Mouse (Mus musculus) embryonic facial prominence, embryonic 15.5 days (tissue): ENCODE results near the gene Anks3. TPM values are rescaled to one million over a fixed set of nuclear protein-coding genes. Genes with fewer than 3 reads are reported as not detected.
A peak's percentile ranks its signal among the peaks of the same experiment; 100 is the strongest.

ENCODE experiments used
- ATAC-seq: fragments of 200-750 bp; cut with Nextera tagmentation; 2 replicates; pipeline ENCODE4 v1.8.0; 2017; ENCODE audit warnings: low read depth, moderate TSS enrichment; ENCODE audit not compliant: insufficient number of reproducible peaks, low FRiP score, low TSS enrichment
- H3K27ac ChIP-seq: fragments of 300-500 bp; sonication (generic); replicated peaks from 2 replicates; pipeline ENCODE4 v1.5.1; 2015; ENCODE audit warnings: mild to moderate bottlenecking, inconsistent platforms
- H3K27me3 ChIP-seq: fragments of 300-500 bp; sonication (generic); 2 replicates; pipeline ENCODE4 v1.6.1; 2015; ENCODE audit warnings: inconsistent platforms
- H3K36me3 ChIP-seq: fragments of 300-500 bp; sonication (generic); 2 replicates; pipeline ENCODE4 v1.6.1; 2015; ENCODE audit warnings: mild to moderate bottlenecking, inconsistent platforms
- H3K4me1 ChIP-seq: fragments of 300-500 bp; sonication (generic); 2 replicates; pipeline ENCODE4 v1.6.1; 2015; ENCODE audit warnings: inconsistent platforms
- H3K4me2 ChIP-seq: fragments of 300-500 bp; sonication (generic); replicated peaks from 2 replicates; pipeline ENCODE4 v1.6.1; 2015; ENCODE audit warnings: mild to moderate bottlenecking, inconsistent platforms
- H3K4me3 ChIP-seq: fragments of 300-500 bp; sonication (generic); replicated peaks from 2 replicates; pipeline ENCODE4 v1.5.1; 2015; ENCODE audit warnings: mild to moderate bottlenecking, inconsistent platforms
- H3K9ac ChIP-seq: fragments of 300-500 bp; sonication (generic); 2 replicates; pipeline ENCODE4 v1.6.1; 2015; ENCODE audit warnings: inconsistent platforms
- H3K9me3 ChIP-seq: fragments of 300-500 bp; sonication (generic); replicated peaks from 2 replicates; pipeline ENCODE4 v1.6.1; 2016; ENCODE audit warnings: inconsistent platforms
- WGBS: fragments of 180-500 bp; shearing (Covaris S2); methylation state at CpG from one replicate; pipeline ENCODE4 v1.1.7; 2015; 5-methylcytosine and 5-hydroxymethylcytosine counted together
- polyA plus RNA-seq: library from polyadenylated mRNA; unstranded; fragments of >200 nt; fragmentation: Nextera tagmentation; extraction: Ambion mirVana; gene quantifications from 2 replicates; pipeline ENCODE4 v1.2.1, GENCODE M21; 2015

Gene Anks3
- polyA plus RNA-seq, 1 experiment from 2014 or later, result 72.8 TPM

GRCm38 (mm10) chr16:4965392-4966129 lies 1.6 kb upstream of the Anks3 start:
- WGBS, result 86% methylated on average over 8 of the region's 8 CpGs
- Histone ChIP-seq H3K9me3 (no peaks in the 10 kb centered on the region), H3K9ac (no peak overlapping the region), H3K27ac (no peak overlapping the region), H3K36me3 (no peaks in the 10 kb centered on the region), H3K4me2 (0 out of 2 replicates have a peak overlapping the region, but pooled peaks have one; percentile 71), H3K27me3 (no peaks in the 10 kb centered on the region), H3K4me3 (peak overlapping the region; percentile 85; the same call in 1 of the 2 replicates), H3K4me1 (peaks cover 22% of the 10 kb centered on the region)
- no peak for ATAC-seq

DNA sequence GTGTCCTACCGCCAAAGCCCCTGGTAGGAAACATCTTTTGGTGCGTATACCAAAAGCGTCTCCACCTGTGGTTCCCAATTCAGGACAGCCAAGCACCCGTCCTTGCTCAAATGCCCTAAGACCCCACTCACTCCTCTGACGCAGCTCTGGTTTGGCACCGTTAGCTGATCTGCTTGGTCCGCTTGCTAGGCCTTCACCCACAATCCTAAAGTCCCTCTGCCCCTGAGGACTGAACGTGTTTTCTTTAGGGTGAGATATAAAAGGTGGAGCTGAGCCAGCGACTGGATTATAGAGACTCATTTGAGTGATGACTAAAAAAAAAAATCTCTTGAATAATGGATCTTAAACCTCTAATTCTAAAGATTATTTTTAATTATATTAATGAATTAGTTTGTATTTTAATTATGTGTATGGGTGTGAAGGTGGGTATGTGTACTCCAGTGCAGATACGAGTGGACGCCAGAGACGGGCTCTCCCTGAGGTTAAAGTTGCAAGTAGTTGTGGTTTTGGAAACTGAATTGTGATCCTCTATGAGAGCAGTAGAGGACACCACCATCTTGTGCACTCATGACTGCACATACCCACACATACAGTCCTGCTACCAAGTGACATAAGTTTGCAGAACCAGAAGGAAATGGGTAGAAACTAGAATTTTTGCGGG lies 856 bp upstream of the Anks3 start:
- no peaks in the 10 kb centered on the region for H3K9me3 ChIP-seq
- WGBS, result 20% methylated on average over 13 of the region's 13 CpGs
- H3K4me2 ChIP-seq, result peak overlapping the region; percentile 71
- H3K4me3 ChIP-seq, result peak overlapping the region; percentile 85
- peaks cover 23% of the 10 kb centered on the region for H3K4me1 ChIP-seq
- no peaks in the 10 kb centered on the region for H3K27me3 ChIP-seq
- H3K9ac ChIP-seq, result peak overlapping the region; percentile 49
- peak overlapping the region; percentile 68 for H3K27ac ChIP-seq
- no peaks in the 10 kb centered on the region for H3K36me3 ChIP-seq
- no peak for ATAC-seq

GRCm38 (mm10) chr16:4963346-4963745 lies 659 bp downstream of the Anks3 start:
- Histone ChIP-seq H3K9ac (peak overlapping the region; percentile 90), H3K4me3 (peak overlapping the region; percentile 85), H3K27me3 (no peaks in the 10 kb centered on the region), H3K4me2 (peak overlapping the region; percentile 71), H3K9me3 (no peaks in the 10 kb centered on the region), H3K27ac (no peak overlapping the region), H3K4me1 (peaks cover 24% of the 10 kb centered on the region), H3K36me3 (peaks cover 8% of the 10 kb centered on the region; the same call in 1 of the 2 replicates)
- no peak for ATAC-seq
- 37% methylated on average over 9 of the region's 9 CpGs for WGBS

- Histone ChIP-seq H3K36me3 (peaks cover 31% of the 10 kb centered on the region), H3K9me3 (no peaks in the 10 kb centered on the region), H3K4me2 (no peak overlapping the region), H3K4me3 (no peak overlapping the region), H3K4me1 (peaks cover 22% of the 10 kb centered on the region), H3K27ac (no peak overlapping the region), H3K27me3 (no peaks in the 10 kb centered on the region), H3K9ac (no peak overlapping the region)
- ATAC-seq, result no peak
- WGBS, result 86% methylated on average over 8 of the region's 8 CpGs
Measured at GRCm38 (mm10) chr16:4960260-4960659, 3.7 kb downstream of the Anks3 start.

- 91% methylated on average over 3 of the region's 3 CpGs for WGBS
- Histone ChIP-seq H3K9ac (no peak overlapping the region), H3K4me2 (no peak overlapping the region), H3K4me3 (no peak overlapping the region), H3K36me3 (peaks cover 59% of the 10 kb centered on the region), H3K27me3 (no peaks in the 10 kb centered on the region), H3K4me1 (peaks cover 7% of the 10 kb centered on the region), H3K9me3 (no peaks in the 10 kb centered on the region), H3K27ac (no peak overlapping the region)
- no peak for ATAC-seq
Measured at GRCm38 (mm10) chr16:4957446-4957845, 6.6 kb downstream of the Anks3 start.

GRCm38 (mm10) chr16:4956609-4957008 lies 7.4 kb downstream of the Anks3 start:
- 87% methylated on average over 3 of the region's 3 CpGs for WGBS

GRCm38 (mm10) chr16:4947378-4947777 lies 16.6 kb downstream of the Anks3 start:
- Histone ChIP-seq H3K9me3 (no peaks in the 10 kb centered on the region), H3K4me2 (no peak overlapping the region), H3K4me1 (no peaks in the 10 kb centered on the region), H3K27me3 (no peaks in the 10 kb centered on the region), H3K4me3 (no peak overlapping the region), H3K36me3 (peaks cover 85% of the 10 kb centered on the region), H3K27ac (no peak overlapping the region), H3K9ac (no peak overlapping the region)
- no peak for ATAC-seq
- WGBS, result 92% methylated on average over 4 of the region's 4 CpGs

More at GRCm38 (mm10) chr16:4956609-4957008, 7.4 kb downstream of the Anks3 start:
- peaks cover 67% of the 10 kb centered on the region for H3K36me3 ChIP-seq
- no peak overlapping the region for H3K9ac ChIP-seq
- H3K27ac ChIP-seq, result no peak overlapping the region
- H3K9me3 ChIP-seq, result no peaks in the 10 kb centered on the region
- no peak overlapping the region for H3K4me2 ChIP-seq
- no peaks in the 10 kb centered on the region for H3K27me3 ChIP-seq
- no peak for ATAC-seq
- no peak overlapping the region for H3K4me3 ChIP-seq
- 0 out of 2 replicates have a peak, but pooled peaks cover 2% of the 10 kb centered on the region for H3K4me1 ChIP-seq

GRCm38 (mm10) chr16:4946155-4946554 lies 17.9 kb downstream of the Anks3 start:
- no peak overlapping the region for H3K27ac ChIP-seq
- WGBS, result 88% methylated on average over 3 of the region's 3 CpGs
- H3K9me3 ChIP-seq, result no peaks in the 10 kb centered on the region
- no peaks in the 10 kb centered on the region for H3K4me1 ChIP-seq
- ATAC-seq, result no peak
- no peaks in the 10 kb centered on the region for H3K27me3 ChIP-seq
- H3K4me2 ChIP-seq, result no peak overlapping the region
- H3K9ac ChIP-seq, result no peak overlapping the region
- H3K36me3 ChIP-seq, result peaks cover 87% of the 10 kb centered on the region
- no peak overlapping the region for H3K4me3 ChIP-seq

GRCm38 (mm10) chr16:4945415-4945814 lies 18.6 kb downstream of the Anks3 start:
- no peak for ATAC-seq
- 81% methylated on average over 4 of the region's 4 CpGs for WGBS

GRCm38 (mm10) chr16:4943431-4943830 lies 20.6 kb downstream of the Anks3 start:
- no peak for ATAC-seq
- WGBS, result 93% methylated on average over 3 of the region's 3 CpGs
- H3K4me1 ChIP-seq, result peaks cover 17% of the 10 kb centered on the region

More at GRCm38 (mm10) chr16:4945415-4945814, 18.6 kb downstream of the Anks3 start:
- Histone ChIP-seq H3K27ac (no peak overlapping the region), H3K9me3 (no peaks in the 10 kb centered on the region), H3K4me1 (peaks cover 3% of the 10 kb centered on the region), H3K4me3 (no peak overlapping the region), H3K4me2 (no peak overlapping the region), H3K36me3 (peaks cover 87% of the 10 kb centered on the region), H3K27me3 (no peaks in the 10 kb centered on the region), H3K9ac (no peak overlapping the region)

DNA sequence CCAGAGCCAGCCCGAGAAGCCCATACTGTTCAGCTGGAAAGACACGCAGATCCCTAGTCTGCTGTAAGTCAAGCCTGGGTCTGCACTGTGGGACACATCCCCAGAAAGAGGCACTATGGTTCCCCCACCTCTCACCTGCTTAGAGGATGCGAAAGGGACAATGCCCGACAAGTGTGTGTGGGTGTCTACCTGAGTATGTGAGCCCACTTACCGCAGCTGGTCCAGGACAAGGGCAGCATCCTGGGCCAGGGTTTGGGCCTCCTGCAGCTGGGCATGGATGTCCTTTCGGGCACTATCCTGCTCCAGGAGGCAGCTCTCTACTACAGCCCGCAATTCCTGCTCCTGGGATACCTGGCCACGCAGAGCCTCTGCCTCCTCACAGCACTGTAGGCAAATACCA lies 21.1 kb downstream of the Anks3 start:
- ATAC-seq, result no peak
- Histone ChIP-seq H3K4me3 (no peak overlapping the region), H3K9ac (no peak overlapping the region), H3K4me2 (no peak overlapping the region), H3K27me3 (no peaks in the 10 kb centered on the region), H3K9me3 (no peaks in the 10 kb centered on the region), H3K27ac (no peak overlapping the region), H3K36me3 (peaks cover 74% of the 10 kb centered on the region), H3K4me1 (peaks cover 20% of the 10 kb centered on the region)
- WGBS, result 91% methylated on average over 8 of the region's 8 CpGs

More at GRCm38 (mm10) chr16:4943431-4943830, 20.6 kb downstream of the Anks3 start:
- Histone ChIP-seq H3K9me3 (no peaks in the 10 kb centered on the region), H3K36me3 (peaks cover 78% of the 10 kb centered on the region), H3K27me3 (no peaks in the 10 kb centered on the region), H3K9ac (no peak overlapping the region), H3K4me2 (no peak overlapping the region), H3K27ac (no peak overlapping the region), H3K4me3 (no peak overlapping the region)
